Mouse (Mus musculus) large intestine, adult 2 months (tissue): ENCODE measurements around the gene Snd1. TPM values are rescaled to one million over a fixed set of nuclear protein-coding genes. Genes with fewer than 3 reads are reported as not detected.

ENCODE experiments used
- DNase-seq: peaks from one replicate; pipeline ENCODE4 v3.0.0-alpha.2; 2012; ENCODE audit warnings: low read depth, low spot score
- WGBS: fragments of 180-500 bp; shearing (Covaris S2); methylation state at CpG from one replicate; pipeline ENCODE4 v1.1.7; 2018; 5-methylcytosine and 5-hydroxymethylcytosine counted together
- polyA plus RNA-seq: library from polyadenylated mRNA; depleted of rRNA; stranded (reverse); fragments of >200 nt; gene quantifications from 2 replicates; pipeline ENCODE4 v1.2.3, GENCODE M21; 2012

The Snd1 gene
- polyA plus RNA-seq, 1 experiment = 89.7 TPM

DNA sequence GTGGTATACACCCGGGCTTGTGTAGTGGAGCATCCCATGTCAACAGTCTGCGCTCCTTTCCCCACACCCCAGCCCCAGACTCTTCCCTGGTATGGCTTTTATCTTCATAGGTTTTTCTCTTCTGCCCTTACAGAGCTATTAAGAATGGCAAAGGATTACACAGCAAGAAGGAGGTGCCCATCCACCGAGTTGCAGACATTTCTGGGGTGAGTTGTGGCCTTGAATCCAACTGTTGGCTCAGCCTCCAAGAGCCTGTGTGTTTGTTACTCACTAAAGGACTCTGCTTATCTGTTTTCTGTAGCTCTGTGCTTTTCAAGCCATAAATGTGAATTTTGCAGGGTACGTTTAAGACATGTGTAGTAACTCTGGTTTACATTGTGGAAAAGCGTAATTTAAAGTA, 249.8 kb downstream of the Snd1 start:
- no peak for DNase-seq
- WGBS = 83% methylated on average over 5 of the region's 5 CpGs

DNA sequence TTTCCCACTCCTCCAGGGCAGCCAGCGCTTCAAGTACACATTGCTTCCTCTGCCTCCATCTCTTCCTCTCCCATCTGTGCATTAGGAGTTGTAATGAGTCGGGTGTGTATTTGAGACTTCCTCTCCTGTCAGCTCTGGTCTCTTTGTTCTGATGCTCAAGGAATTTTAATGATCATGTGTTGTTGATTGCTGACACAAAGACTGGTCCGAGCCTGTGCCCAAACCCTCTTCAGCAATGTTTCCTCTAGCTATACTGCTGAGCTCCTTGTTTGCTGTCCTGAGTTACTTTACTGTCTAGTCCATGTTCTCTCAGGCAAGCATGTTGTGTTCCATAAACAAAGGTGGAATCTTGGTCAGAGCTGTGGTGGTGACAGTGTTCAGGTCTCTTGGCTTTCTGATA, 254.3 kb downstream of the Snd1 start:
- WGBS = 77% methylated on average over 3 of the region's 3 CpGs
- no peak for DNase-seq

DNA sequence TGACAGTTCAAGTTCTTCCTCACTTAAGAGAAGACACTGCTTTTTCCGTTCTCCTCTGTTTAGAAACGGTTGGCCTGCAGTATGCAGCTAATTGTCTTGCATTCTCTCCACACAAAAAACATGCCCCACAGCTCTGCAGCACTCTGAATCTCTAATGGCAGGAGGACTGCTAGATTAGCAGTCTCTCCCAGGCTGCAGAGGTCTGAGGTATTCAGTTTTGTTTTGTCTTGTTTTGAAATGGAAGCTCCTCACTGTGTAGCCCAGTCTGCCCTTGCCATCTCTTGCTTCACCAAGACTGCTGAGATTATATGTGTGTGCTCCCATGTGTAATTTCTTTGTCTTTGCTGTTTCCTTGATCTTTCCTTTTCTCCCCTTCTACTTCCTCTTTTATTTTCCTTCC, 254.7 kb downstream of the Snd1 start:
- 59% methylated on average over 2 of the region's 2 CpGs for WGBS
- no peak for DNase-seq

DNA sequence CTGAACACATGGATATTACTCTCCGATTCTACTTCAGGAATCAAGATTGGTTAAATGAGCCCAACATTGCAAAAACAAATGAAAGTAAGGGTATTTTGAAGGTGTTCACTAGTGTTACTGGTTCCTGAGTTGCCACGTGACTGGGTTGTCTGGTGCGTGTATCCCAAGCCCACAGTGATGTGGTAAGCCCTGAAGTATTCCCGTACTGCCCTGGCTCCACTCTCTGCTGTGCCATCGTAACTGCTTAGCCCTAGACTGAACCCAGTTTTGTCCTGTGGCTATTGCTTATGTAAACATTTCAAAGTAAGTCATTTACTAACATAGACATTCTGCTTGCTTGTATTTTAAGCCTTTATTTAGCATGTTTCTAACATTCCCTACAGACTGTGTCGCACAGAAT, 256.3 kb downstream of the Snd1 start:
- no peak for DNase-seq
- 73% methylated on average over 6 of the region's 6 CpGs for WGBS

DNA sequence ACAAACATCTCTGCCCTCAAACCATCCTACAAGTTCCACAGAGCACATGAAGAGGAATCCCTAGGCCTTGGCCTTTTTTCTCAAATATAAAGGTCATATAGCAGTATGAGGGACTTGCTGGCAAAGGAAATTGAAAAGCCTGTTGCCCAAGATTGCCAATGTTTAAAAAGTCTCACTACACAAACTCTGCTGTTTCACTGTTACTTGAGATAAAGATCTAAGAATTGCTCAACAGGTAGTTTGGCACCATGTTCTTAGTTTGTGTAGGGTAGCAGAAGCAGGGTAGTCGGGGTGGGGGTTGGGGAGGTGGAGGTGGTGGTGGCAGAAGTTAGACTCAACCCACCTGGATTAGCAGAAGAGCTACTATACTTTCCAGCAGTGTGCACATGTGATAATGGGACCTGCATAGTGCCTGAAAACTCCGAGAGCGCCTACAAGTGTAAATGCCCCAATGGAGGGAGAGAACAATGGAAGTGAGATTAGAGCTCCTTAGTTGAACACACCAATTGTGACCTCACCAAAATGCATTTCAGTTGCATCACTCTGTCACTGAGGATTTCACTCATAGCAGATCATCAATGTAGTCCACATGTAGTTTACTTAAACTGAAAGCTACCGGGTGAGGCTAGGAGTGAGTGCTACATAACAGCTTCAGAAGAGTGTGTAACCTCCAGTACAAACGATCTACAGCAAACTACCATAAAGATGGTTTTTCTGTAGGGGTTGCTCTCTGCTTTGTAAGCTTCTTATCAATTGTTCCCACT, 259.1 kb downstream of the Snd1 start:
- WGBS = 65% methylated on average over 5 of the region's 5 CpGs
- DNase-seq = no peak

DNA sequence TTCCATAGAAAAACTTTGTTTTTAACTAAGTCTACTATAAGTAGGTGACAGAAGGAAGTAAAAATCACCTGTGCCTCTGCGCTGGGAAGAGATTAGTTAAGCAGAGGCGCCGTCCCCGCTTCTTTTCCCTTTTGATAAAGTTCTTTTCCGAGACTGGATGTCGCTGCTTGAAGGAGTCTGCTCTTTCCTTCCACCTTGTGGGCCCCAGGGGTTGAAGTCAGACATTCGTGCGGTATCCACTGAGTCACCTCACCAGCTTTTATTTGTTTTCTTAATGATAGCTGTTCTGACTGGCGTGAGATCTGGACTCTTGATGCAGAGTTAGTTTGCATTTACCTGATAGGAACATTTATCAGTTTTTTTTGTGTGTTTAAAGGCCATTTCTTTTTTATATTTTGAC, 260.2 kb downstream of the Snd1 start:
- 64% methylated on average over 9 of the region's 9 CpGs for WGBS
- DNase-seq = no peak

DNA sequence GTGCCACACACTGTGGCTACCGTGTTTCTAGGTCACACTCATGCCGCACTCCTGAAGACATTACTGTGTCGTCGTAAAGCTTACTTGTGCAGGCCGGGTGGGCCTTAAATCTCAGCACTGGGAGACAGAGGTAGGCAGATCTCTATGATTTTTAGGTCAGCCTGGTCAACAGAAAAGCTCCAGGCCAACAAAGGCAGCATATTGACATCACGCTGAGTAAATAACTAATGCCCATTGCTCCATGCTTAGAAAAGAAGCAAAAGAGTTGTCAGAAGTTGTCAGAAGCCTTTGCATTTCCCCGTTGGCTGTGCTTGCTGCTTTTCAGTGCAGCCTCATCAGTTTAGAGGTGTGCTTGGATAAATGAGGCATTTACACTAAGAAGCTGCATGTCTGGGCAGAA, 261.7 kb downstream of the Snd1 start:
- WGBS = 87% methylated on average over 7 of the region's 7 CpGs
- DNase-seq = no peak

DNA sequence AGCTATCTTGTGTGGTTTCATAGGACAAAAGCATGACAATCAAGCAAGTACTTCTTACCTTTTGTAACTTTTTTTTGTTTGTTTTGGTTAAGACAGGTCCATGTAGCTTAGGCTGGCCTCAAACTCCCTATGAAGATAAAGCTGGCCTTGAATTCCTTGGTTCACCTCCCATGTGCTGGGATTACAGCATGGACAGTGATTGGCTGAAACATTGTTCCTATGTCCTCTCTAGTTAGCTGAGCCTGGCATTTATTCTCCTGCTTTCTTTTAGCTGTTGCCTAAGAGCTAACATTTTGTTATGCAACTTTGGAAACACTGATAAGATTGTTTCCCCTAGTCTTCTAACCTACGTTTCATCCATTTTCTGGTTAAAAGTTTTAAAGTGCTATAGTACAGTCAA, 262.7 kb downstream of the Snd1 start:
- 74% methylated on average over 1 of the region's 1 CpGs for WGBS
- DNase-seq = no peak

DNA sequence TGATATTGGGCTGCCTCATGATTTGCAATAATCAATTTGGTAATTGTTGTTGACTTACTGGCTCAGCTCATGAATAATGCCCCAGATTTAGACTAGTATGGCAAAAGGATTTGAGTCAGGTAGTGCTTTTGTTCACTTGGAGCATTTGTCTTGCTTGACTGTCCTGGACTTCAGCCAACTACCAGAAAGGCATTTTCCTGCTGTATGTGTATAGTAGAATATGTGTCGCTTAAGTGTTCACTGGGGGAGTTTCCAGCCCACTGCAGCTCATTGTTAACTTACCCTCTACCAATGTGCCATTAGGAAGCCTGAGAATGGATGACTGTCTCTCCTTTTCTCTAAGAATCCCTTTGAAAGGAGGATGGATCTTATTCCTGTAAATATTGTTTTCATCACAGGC, 268.6 kb downstream of the Snd1 start:
- 73% methylated on average over 1 of the region's 1 CpGs for WGBS
- DNase-seq = no peak

DNA sequence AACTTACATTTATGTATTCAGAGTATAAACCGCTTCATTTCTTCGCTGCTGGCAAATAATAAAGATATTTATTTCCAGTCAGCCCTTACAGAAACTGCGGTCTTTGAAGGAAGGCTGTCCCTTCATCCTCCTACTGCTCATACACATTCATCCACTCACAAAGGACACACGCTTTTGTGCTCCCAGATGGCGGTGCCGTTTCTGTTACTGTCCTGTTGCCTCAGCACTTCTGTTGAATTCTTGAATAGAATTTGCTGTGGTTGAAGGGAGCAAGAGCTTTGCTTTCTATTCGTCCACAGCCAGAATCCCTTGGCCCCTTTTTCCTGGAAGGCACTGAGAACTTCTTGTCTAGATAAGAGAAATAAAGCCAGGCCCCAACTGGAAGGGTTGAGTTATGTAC, 270.9 kb downstream of the Snd1 start:
- 95% methylated on average over 7 of the region's 7 CpGs for WGBS
- no peak for DNase-seq

DNA sequence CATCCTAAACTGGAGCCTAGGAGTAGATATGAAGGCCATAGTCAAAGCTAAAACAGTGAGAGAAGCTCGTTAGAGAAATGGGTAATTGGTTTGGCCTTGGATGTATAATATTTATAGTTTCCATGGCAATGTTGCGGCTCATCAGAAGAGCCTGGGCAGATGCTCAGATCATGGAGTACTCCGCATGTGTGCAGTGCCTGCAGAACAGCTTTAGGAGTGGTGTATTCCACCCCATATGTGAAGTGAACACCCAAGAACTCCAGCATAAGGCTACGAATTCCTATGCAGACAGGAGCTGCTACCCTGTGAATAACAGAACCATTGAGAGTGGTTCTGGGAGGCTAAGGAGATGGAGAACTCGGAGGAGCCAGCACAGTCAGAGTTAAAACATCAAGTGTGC, 272.1 kb downstream of the Snd1 start:
- WGBS = 89% methylated on average over 5 of the region's 5 CpGs

DNA sequence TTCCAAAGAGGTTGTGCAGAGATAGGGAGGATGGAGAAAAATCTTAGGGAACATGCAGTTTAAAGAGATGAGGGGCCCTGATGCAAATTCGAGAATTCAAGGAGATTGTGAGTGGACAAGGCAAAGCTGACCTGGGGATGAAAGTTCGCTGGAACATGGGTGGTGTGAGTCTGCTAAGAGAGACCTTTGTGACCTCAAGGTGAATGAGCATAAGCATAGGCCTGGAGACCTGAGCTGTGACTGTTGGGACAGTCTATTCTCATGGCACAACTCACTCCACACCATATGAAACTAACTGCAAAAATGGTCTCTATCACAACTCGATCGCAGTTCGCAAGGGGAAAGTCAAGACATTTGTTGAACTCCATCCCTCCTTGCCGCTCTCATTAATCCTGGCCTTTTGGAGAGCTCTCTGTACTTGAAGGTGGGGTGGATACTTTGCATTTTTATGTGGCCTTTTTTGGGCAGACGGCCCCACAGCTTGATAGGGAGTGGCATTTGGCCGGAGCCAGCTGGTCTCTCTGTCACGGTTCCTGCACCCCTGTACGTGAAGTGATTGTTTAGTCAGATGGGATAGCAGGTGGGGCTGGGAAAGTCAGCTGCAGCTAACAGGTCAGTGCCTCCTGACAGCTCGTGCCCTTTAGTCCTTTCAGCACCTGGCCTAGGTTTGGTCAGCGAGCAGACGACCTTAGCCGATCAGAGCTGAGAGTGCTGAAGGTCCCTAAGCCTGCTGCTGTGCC, 273.2 kb downstream of the Snd1 start:
- no peak for DNase-seq
- 75% methylated on average over 14 of the region's 14 CpGs for WGBS

More for the DNA sequence above, 272.1 kb downstream of the Snd1 start:
- DNase-seq = no peak

DNA sequence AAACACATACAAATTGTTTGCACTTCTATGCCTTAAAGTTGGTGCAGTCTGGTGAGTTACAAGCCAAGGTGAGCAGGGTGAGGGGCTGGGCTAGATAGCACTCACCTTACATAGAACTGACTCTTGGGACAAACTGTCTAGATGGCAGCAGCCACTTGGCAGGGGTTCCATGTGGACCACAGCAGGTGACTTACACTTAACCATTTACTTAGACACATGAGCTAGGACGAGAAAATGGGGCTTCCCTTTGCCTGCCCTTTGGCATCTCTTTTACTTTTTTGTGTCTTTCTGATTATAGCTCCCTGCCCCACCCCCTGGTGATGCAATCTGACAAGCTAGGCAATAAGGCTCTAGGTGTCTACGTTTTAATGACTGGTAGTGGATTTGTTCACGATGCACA, 274.3 kb downstream of the Snd1 start:
- 53% methylated on average over 3 of the region's 3 CpGs for WGBS
- DNase-seq = no peak

DNA sequence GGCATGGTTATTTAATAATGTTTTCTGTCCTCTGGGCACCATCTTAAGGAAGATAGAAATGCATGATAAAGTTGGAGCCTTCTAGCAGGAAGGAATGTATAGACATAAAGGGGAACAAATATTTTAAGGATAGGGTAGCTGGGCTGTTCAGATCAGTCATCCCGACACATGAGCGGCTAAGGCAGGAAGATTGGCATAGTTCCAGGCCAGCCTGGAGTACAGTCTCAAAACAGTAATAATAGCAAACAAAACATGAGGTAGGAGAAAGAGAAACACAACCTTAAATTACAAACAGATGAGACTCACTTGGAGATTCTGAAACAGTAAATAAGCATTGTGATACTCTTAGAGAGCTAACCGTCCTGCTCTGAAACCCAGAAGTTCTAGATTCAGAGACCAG, 276.2 kb downstream of the Snd1 start:
- 77% methylated on average over 3 of the region's 3 CpGs for WGBS
- no peak for DNase-seq

DNA sequence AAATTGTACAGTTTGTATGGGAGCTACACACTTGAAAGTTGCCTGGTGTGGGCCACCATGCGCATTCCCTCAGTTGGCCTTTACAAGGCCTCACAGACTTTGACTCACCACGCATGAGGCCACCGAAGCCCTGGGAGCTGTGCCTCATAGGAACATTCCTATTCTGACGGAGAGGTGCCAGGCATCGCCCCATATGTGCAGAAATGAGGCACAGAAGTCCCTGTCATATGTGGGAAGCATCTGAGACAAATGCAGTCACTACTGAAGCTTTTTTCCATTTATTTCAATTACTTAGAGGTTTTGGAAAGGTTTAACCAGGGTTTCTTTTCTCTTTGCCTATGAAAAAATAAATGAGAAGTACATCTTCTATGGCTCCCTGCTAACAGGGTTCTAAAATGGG, 278.3 kb downstream of the Snd1 start:
- 96% methylated on average over 5 of the region's 5 CpGs for WGBS
- no peak for DNase-seq

DNA sequence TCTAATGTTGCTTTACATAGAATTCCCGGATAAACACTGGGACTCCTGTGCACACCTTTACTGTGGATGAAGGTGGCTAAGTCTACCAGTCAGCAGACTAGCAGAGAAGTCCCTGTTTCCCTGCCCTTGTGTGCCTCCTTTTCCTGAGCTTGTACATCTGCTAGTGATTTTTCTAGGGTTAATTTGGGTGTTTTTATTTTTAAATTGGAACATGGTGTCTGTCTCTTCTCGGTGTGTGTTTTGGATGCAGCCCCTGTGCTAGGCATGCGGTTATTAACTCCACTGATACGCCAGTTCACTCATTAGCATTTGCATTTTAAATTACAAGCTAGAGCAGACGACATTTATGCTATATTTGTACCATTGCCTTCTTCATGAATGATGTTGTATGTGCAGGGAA, 278.7 kb downstream of the Snd1 start:
- 94% methylated on average over 5 of the region's 5 CpGs for WGBS
- DNase-seq = no peak

DNA sequence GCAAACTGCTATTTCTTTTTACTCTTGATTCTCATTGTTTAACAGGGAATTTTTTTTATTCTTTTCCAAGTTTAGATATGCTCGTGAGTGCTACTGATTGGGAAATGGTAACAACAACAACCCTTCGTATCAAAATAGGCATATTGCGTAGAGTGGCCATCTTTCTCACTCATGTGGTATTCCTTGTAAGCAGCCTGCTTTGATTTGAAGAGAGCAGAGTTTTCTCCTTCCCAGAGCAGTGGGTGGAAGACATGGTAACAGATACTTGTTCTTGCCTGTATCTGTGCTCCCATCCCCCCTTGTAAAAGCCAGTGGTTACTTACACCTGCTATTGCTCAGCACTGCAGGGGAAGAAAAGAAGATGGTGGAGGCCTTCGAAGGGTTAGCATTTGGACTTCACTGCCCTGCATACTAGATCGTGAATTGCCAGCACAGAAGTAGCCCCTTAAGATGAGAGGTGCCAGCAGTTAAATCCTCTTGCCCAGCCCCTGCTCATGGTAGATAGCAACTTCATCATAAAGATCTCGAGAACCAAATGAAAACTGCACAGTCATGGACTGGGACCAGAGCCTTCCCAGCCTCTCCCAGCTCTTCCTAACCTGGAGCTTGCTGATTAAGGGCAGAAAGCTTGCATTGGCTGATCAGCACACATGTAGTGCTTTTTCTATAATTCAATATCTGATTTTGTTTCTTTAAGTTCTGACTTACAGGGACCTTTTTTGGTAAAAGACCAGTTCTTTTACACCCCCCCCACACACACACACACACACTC, 279.4 kb downstream of the Snd1 start:
- no peak for DNase-seq

DNA sequence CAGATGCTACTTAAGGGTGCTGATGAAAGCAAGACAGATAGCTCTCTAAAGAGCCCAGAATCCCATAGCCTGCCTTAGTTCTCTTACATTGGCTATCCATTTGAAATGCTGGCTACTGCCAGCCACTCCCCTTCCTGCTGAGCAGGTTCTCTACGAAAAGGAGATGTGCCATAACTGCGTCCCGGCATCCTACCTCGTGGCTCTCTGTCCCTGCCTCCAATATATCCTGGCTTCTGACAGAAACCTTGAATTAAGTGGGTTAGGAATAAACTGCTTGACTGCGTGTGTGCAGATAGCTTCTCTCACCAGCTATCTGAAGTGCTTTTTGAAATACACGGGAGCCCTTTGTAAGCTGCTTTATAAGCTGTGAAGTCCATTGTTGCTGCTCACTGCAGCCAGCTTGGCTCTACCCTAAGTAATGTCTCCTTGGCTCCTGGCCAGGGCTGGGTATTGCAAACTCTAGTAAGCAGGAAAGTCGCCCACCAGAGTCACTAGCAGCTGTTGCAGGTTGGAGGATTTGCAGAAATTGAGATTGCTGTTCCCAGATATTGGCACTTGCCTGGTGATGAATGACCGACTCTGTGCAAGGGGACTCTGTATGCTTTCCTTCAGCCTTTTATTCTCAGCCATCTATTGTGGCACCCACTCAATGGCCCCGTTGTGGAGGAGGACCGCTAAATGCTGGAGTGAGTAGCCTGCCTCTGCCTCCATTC, 281.5 kb downstream of the Snd1 start:
- WGBS = 78% methylated on average over 10 of the region's 10 CpGs
- no peak for DNase-seq

More for the DNA sequence above, 279.4 kb downstream of the Snd1 start:
- 91% methylated on average over 6 of the region's 6 CpGs for WGBS

DNA sequence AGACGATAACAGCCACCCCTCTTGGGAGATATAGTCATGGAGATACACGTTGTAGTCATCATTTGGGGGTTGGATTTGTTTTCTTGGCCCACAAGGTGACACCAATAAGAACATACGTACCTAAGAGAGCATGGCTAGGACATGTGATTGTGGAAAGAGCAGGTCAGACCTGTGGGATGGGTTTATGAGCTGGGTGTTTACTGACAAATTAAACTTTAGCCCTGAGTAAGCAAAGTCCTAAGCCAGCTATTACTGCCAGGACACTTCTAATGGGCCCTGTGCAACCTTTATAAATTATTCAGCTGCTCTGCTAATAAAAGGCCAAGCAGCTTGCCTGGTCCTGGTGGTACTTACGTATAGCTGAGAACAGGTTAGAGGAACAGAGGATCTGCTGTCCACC, 283.4 kb downstream of the Snd1 start:
- 36% methylated on average over 4 of the region's 4 CpGs for WGBS

DNA sequence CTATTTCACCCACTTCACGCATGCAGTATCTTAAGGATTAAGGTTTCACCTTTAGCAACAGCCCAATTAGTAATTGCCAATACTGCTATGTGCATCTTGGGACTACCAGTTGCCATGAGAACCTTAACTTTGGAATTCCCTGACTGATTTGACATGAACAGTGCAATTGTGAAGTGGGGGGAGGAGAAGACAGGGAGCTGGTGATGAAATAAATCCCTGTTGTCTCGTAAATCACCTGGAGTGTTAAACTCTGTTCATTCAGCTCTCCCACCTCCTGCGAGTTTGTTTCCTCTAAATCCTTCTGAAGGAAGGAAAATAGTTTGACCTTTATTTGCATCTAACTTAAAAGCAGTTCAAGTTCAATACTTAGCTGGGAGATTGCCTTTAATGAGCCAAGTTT, 286.8 kb downstream of the Snd1 start:
- DNase-seq = no peak
- WGBS = 71% methylated on average over 3 of the region's 3 CpGs

More for the DNA sequence above, 283.4 kb downstream of the Snd1 start:
- peak; percentile 25 for DNase-seq
